Mouse (Mus musculus): ENCODE results near the gene Cnr1. TPM values are rescaled to one million over a fixed set of nuclear protein-coding genes. Genes with fewer than 3 reads are reported as not detected.

Gene Cnr1
- total RNA-seq, 2 experiments from 2014 or later: not detected

DNA sequence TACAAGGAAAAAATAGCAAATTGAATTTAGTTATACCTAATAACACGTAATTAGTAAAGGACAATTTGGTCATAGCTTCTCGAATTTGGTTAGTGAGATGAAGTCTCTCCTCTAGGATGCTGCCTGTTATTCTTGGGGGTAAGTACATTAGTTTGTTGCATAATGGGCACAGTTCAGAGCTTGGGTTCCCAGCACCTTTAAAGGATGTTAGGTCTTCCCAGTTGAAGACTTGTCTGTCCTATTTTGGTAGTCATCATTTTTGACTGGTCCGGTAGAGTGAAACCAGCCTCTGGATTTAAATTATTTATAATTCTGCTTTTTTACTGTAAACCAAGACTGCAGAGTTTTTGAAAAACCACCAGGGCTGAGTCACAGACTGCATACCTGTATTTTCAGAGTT is 3.3 kb downstream of the Cnr1 start:
- no peak for ATAC-seq (replicated peaks; ENCODE audit: low FRiP score, poor library complexity, severe bottlenecking)

DNA sequence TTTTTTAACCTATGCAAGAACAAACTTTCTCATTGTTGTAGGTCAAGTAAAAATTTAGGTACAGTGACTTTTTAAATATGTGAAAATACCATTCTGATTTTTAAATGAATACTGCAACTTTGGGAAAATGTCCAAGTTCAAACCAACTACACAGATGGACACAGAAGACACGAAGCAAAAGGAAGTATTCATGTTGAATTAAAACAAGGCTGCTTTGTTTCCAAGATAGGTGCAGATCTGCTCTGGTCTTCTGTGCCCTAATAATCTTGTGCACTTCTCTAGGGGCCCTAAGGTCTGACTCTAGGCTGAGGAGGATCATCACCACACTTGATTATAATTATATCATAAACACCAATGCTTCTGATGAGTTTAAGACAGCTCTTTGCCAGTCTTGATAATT is 4.1 kb downstream of the Cnr1 start:
- no peak for ATAC-seq (replicated peaks; ENCODE audit: low FRiP score, poor library complexity, severe bottlenecking)

DNA sequence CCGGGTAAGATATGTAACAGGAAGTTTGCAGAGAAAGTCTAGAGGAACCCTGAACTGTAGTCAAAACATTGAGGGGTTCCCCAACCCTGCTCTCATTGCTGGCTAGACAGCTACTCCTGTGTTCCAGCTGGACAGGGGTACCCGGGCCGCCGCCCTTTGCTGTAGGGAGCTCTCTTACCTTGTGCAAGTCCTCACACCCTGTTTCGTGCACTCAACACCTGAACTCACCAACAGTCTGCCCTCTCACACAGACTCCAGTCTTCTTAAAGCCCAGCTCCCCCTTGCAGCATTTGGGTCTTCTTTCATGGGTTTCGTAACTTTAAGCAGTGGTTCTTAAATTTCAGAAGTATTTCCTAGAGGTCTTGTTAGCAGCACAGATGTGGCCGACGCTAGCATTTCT is 7.0 kb downstream of the Cnr1 start:
- no peak for ATAC-seq (replicated peaks; ENCODE audit: low FRiP score, poor library complexity, severe bottlenecking)

DNA sequence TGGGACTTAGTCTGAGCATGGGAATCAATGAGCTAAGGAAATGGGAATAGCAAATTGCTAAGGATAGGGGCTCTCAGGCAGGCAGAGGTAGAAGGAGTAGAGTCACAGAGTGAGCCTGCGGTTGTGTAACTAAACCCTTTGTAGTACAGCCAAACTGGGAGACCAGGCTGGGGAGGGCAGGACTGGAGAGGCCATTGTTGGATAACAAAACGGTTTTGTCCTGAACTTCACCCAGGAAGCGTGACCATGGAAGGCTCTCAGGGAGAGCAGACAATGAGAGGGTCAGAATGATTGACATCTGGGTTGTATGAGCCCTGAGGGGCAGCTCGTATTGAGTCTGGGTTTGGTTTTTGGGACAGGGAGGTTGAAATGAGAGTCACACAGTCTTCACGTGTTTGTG is 17.2 kb downstream of the Cnr1 start:
- ATAC-seq (replicated peaks; ENCODE audit: low FRiP score, poor library complexity, severe bottlenecking): no peak

DNA sequence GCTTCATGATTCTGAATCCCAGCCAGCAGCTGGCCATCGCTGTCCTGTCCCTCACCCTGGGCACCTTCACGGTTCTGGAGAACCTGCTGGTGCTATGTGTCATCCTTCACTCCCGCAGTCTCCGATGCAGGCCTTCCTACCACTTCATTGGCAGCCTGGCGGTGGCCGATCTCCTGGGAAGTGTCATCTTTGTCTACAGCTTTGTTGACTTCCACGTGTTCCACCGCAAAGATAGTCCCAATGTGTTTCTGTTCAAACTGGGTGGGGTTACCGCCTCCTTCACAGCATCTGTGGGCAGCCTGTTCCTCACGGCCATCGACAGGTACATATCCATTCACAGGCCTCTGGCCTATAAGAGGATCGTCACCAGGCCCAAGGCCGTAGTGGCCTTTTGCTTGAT is 19.5 kb downstream of the Cnr1 start:
- ATAC-seq (replicated peaks; ENCODE audit: low FRiP score, poor library complexity, severe bottlenecking): no peak

DNA sequence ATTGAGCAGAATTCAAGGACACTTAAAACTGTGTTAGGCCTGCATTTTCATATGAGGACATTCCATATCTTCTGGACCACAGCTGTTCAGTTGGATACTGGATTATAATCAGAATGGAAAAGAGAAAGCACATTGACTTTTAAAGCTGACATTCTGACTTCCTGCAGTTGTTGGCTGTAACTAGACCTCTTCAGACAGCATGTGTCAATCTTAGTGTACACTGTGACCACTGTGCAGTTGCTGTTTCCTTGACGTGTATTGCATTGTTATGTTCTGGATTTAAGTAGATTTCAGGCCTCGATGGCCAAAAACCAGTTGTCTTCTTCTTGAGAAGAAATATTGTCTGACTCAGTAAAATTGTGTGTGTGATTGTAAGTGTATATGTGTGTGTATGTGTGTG is 21.3 kb downstream of the Cnr1 start:
- ATAC-seq (replicated peaks; ENCODE audit: low FRiP score, poor library complexity, severe bottlenecking): no peak

DNA sequence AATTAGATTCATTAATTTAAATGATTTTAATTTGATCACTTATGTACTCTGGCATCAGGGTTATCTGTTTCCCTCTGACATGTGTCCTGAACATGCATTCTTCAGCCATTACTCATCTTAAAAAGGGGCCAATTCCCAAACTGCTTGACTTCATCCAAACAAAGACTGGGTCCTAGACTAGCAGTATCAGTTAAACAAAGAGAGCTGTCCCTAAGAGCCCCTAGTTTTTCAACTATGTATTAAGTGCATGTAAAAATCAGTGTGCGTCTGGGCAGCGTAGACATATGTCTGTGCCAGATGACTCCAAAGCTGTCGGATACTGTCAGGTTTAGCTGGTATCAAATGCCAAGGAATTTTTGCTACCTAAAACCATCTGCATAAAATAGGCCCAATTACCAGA is 23.2 kb downstream of the Cnr1 start:
- no peak for ATAC-seq (replicated peaks; ENCODE audit: low FRiP score, poor library complexity, severe bottlenecking)

DNA sequence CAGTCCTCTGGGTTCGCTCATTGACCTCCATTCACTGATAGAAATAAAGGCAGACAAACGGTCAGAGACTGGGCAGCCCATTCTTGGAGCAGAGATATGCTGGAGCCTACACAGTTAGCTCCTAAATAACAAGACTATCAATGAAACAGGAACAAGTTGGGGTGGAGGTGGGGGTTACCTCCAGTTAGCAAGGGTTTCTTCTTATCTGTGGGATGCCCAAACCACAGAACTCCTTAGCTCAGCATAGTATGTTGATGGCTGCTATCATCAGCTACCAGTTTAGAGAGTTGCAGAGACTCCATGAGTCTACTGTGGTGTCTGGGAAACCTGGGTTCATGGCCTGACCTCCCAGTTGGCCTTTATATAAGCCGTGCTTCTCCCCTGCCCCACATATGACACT is 33.0 kb downstream of the Cnr1 start:
- no peak for ATAC-seq (replicated peaks; ENCODE audit: low FRiP score, poor library complexity, severe bottlenecking)

DNA sequence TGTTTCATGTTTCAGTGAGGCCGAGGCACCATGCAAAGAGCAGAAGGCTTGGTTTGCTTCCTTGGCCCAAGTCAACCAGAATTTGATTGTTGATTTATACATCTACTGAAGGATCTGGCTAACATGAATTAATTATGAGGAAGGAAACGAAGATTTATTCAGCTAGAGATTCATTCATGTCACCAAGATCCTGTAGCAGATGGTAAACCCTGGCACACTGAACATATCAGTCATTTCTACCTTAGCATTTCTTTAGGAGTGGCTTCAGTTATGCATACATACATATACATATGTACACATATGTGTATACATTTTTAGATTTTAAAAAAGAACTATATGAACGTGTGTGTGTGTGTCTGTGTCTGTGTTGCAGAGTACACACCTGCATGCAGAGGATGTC is 34.1 kb downstream of the Cnr1 start:
- no peak for ATAC-seq (replicated peaks; ENCODE audit: low FRiP score, poor library complexity, severe bottlenecking)

DNA sequence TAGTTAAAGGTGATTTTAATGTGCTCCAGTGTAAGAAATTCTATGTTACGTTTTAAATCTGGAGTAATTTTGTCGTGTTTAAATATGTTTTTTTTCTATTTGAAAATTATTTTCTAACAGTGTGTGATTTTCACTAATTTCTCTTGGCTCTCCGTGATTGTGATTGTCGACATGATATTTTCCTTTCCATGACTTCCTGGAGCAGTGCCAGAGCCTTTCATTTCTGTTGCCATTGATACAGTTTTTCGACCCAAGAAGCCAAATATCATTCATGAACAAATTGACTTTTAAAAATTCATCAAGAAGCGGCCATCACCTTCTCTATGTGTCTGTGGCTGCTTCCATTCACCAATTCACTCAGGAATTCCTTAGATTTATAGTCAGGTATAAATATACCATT is 35.4 kb downstream of the Cnr1 start:
- no peak for ATAC-seq (replicated peaks; ENCODE audit: low FRiP score, poor library complexity, severe bottlenecking)

DNA sequence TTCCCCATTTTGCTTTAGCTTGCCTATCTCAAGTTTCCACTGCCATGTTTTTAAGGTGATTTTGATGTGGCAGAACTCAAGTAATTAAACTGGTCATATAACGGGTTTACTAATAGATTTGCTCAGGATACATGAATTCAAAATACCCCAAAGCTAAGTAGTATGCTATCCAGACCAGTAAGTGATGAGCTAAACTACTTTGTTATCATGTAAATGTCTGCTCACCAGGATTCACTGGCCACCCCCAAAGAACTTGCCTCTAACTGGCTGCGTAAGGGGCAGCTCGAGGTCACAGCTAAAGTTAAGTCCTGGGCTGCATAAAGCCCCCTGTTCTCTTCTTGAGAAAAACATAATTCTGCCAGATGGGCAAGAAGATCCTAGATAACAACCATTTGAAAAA is 46.3 kb downstream of the Cnr1 start:
- ATAC-seq (replicated peaks; ENCODE audit: low FRiP score, poor library complexity, severe bottlenecking): no peak

DNA sequence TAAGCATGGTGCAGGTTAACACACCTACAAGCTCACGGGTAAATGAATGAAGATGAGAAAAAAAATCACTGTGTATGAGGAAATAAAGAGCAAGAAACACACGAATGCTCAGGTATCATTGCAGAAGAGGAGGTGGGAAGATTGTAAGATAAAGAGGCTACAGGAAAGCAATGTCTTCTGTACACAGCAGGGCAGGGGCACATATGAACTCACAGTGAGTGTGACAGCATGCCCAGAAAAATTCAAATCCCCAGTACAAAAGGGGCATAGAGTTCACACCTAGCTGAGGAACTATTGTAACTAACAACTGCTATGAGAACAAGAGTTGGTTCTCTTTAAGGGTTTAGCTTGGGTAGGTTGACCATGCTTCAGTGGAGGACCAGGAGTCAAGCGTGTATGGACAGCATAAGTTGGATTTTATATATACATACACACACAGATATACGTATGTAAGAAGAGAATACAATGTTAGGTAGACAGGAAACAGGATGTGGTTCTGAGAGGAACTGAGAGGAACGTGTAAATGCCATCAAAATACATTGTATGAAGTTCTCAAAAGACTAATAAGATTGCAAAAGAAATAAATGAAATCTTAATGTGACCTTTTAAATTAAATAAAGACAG is 64.2 kb downstream of the Cnr1 start:
- ATAC-seq (replicated peaks; ENCODE audit: low FRiP score, poor library complexity, severe bottlenecking): no peak

DNA sequence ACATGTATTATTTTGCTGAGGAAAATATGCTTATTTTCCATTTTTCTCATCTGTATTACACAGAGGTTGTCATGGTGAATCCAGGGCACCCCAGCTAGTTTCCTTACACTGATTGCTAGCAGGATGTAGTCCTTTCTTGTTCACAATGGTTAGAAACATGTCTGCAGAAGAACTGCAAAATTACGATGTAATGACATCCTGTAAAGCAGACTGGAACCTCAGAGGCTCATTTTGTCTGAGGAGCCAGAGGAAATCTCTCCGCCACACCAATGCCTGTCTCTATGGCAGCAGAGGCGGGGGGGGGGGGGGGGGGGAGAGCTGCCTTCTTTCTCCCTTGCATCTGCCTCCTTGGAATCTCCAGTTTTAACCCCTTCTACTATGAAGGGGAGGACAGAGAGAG is 68.3 kb downstream of the Cnr1 start:
- ATAC-seq (replicated peaks; ENCODE audit: low FRiP score, poor library complexity, severe bottlenecking): no peak

DNA sequence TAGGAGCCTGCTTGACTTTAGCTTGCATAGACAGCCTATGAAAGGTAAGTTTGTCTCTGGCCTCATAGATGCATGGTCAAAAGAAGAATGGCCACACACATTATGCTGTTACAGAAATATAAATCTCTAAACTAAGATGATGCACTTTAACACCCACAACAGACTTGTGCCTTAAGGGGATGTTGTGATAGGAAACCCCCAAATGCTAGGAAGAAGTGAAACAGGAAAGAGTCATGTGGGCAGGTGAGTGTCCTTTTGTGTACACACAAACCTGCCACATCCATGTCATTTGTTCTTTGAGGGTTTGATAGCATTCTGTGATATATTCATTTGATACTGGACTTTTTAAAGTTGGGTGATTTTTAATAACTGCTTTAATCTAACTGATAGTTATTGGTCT is 72.0 kb downstream of the Cnr1 start:
- ATAC-seq (replicated peaks; ENCODE audit: low FRiP score, poor library complexity, severe bottlenecking): no peak

Other genes starting within 250 kb of the Cnr1 start
- not detected in 2 replicates for gene Spaca1, start 125.6 kb downstream of the Cnr1 start, total RNA-seq (2015; ENCODE audit: low replicate concordance)
- not detected in 2 replicates for gene Spaca1, start 125.6 kb downstream of the Cnr1 start, total RNA-seq (2017; ENCODE audit: low replicate concordance)

All from erythroid progenitor cell, adult 5-6 weeks (primary cell).